Mouse (Mus musculus): ENCODE measurements at regions not wholly inside any gene's neighbourhood (a gene's known extent, or its start where the extent isn't known, plus 50 kb on each side); places are given as distances from the start of the nearest gene placed in this dataset.

- TF ChIP-seq CTCF (IDR thresholded peaks at IDR 0.05; ENCODE audit: control insufficient read depth, insufficient read depth, low read length) (no peak), POLR2A (IDR thresholded peaks at IDR 0.05; ENCODE audit: borderline replicate concordance, control insufficient read depth, low read depth, low read length) (no peak)
- Histone ChIP-seq H3K27ac (ENCODE audit: control insufficient read depth, insufficient read depth, low read depth, low read length, poor library complexity) (no peak overlapping the region), H3K4me3 (replicated peaks; ENCODE audit: control insufficient read depth, low read depth, low read length) (no peak overlapping the region), H3K4me1 (ENCODE audit: control insufficient read depth, insufficient read depth, low read length) (peaks cover 1% of the 10 kb centered on the region; the same call in 1 of the 2 replicates)
- 50% methylated on average over 4 of the region's 4 CpGs for WGBS
Observed at GRCm38 (mm10) chrX:167105354-167105753, 103.8 kb downstream of the Tmsb4x start.

- H3K27ac ChIP-seq (ENCODE audit: control insufficient read depth, insufficient read depth, low read depth, low read length, poor library complexity): peak overlapping the region; percentile 79; the same call in 1 of the 2 replicates
- H3K4me1 ChIP-seq (ENCODE audit: control insufficient read depth, insufficient read depth, low read length): peaks cover 1% of the 10 kb centered on the region; the same call in 1 of the 2 replicates
- WGBS: 32% methylated on average over 4 of the region's 4 CpGs
- TF ChIP-seq CTCF (IDR thresholded peaks at IDR 0.05; ENCODE audit: control insufficient read depth, insufficient read depth, low read length) (no peak), POLR2A (IDR thresholded peaks at IDR 0.05; ENCODE audit: borderline replicate concordance, control insufficient read depth, low read depth, low read length) (no peak)
- no peak overlapping the region for H3K4me3 ChIP-seq (replicated peaks; ENCODE audit: control insufficient read depth, low read depth, low read length)
Observed at GRCm38 (mm10) chrX:167104247-167104621, 104.9 kb downstream of the Tmsb4x start.

- WGBS: 37% methylated on average over 12 of the region's 12 CpGs
- H3K27ac ChIP-seq (ENCODE audit: control insufficient read depth, insufficient read depth, low read depth, low read length, poor library complexity): peak overlapping the region; percentile 79
- TF ChIP-seq CTCF (IDR thresholded peaks at IDR 0.05; ENCODE audit: control insufficient read depth, insufficient read depth, low read length): no peak
- TF ChIP-seq POLR2A (IDR thresholded peaks at IDR 0.05; ENCODE audit: borderline replicate concordance, control insufficient read depth, low read depth, low read length): no peak
Observed at GRCm38 (mm10) chrX:167103501-167104246, 105.4 kb downstream of the Tmsb4x start.

GRCm38 (mm10) chrX:167101929-167102328 is 107.2 kb downstream of the Tmsb4x start:
- H3K4me3 ChIP-seq (replicated peaks; ENCODE audit: control insufficient read depth, low read depth, low read length): no peak overlapping the region
- WGBS: 12% methylated on average over 2 of the region's 2 CpGs
- H3K4me1 ChIP-seq (ENCODE audit: control insufficient read depth, insufficient read depth, low read length): peaks cover 1% of the 10 kb centered on the region; the same call in 1 of the 2 replicates
- no peak for TF ChIP-seq CTCF (IDR thresholded peaks at IDR 0.05; ENCODE audit: control insufficient read depth, insufficient read depth, low read length)
- H3K27ac ChIP-seq (ENCODE audit: control insufficient read depth, insufficient read depth, low read depth, low read length, poor library complexity): peak overlapping the region; percentile 43; the same call in 1 of the 2 replicates

More at GRCm38 (mm10) chrX:167103501-167104246, 105.4 kb downstream of the Tmsb4x start:
- Histone ChIP-seq H3K4me3 (replicated peaks; ENCODE audit: control insufficient read depth, low read depth, low read length) (no peak overlapping the region), H3K4me1 (ENCODE audit: control insufficient read depth, insufficient read depth, low read length) (peaks cover 1% of the 10 kb centered on the region; the same call in 1 of the 2 replicates)

- Histone ChIP-seq H3K27ac (ENCODE audit: control insufficient read depth, insufficient read depth, low read depth, low read length, poor library complexity) (no peak overlapping the region), H3K4me1 (ENCODE audit: control insufficient read depth, insufficient read depth, low read length) (peaks cover 1% of the 10 kb centered on the region; the same call in 1 of the 2 replicates), H3K4me3 (replicated peaks; ENCODE audit: control insufficient read depth, low read depth, low read length) (no peak overlapping the region)
- TF ChIP-seq POLR2A (IDR thresholded peaks at IDR 0.05; ENCODE audit: borderline replicate concordance, control insufficient read depth, low read depth, low read length) (no peak), CTCF (IDR thresholded peaks at IDR 0.05; ENCODE audit: control insufficient read depth, insufficient read depth, low read length) (no peak)
- 65% methylated on average over 6 of the region's 6 CpGs for WGBS
Observed at GRCm38 (mm10) chrX:167099411-167099810, 109.7 kb downstream of the Tmsb4x start.

GRCm38 (mm10) chrX:167098914-167099313 is 110.2 kb downstream of the Tmsb4x start:
- WGBS: 73% methylated on average over 3 of the region's 3 CpGs
- H3K4me3 ChIP-seq (replicated peaks; ENCODE audit: control insufficient read depth, low read depth, low read length): no peak overlapping the region
- peaks cover 1% of the 10 kb centered on the region; the same call in 1 of the 2 replicates for H3K4me1 ChIP-seq (ENCODE audit: control insufficient read depth, insufficient read depth, low read length)

GRCm38 (mm10) chrX:167091841-167092240 is 117.3 kb downstream of the Tmsb4x start:
- no peak overlapping the region for H3K4me3 ChIP-seq (replicated peaks; ENCODE audit: control insufficient read depth, low read depth, low read length)
- no peaks in the 10 kb centered on the region; the same call in 1 of the 2 replicates for H3K4me1 ChIP-seq (ENCODE audit: control insufficient read depth, insufficient read depth, low read length)
- WGBS: 5% methylated on average over 1 of the region's 1 CpGs
- TF ChIP-seq POLR2A (IDR thresholded peaks at IDR 0.05; ENCODE audit: borderline replicate concordance, control insufficient read depth, low read depth, low read length) (no peak), CTCF (IDR thresholded peaks at IDR 0.05; ENCODE audit: control insufficient read depth, insufficient read depth, low read length) (no peak)
- no peak overlapping the region for H3K27ac ChIP-seq (ENCODE audit: control insufficient read depth, insufficient read depth, low read depth, low read length, poor library complexity)

More at GRCm38 (mm10) chrX:167098914-167099313, 110.2 kb downstream of the Tmsb4x start:
- TF ChIP-seq CTCF (IDR thresholded peaks at IDR 0.05; ENCODE audit: control insufficient read depth, insufficient read depth, low read length) (no peak), POLR2A (IDR thresholded peaks at IDR 0.05; ENCODE audit: borderline replicate concordance, control insufficient read depth, low read depth, low read length) (no peak)
- H3K27ac ChIP-seq (ENCODE audit: control insufficient read depth, insufficient read depth, low read depth, low read length, poor library complexity): no peak overlapping the region

- WGBS: 19% methylated on average over 3 of the region's 3 CpGs
- Histone ChIP-seq H3K27ac (ENCODE audit: control insufficient read depth, insufficient read depth, low read depth, low read length, poor library complexity) (no peak overlapping the region; the same call in 1 of the 2 replicates), H3K4me1 (ENCODE audit: control insufficient read depth, insufficient read depth, low read length) (no peaks in the 10 kb centered on the region; the same call in 1 of the 2 replicates), H3K4me3 (replicated peaks; ENCODE audit: control insufficient read depth, low read depth, low read length) (no peak overlapping the region)
- TF ChIP-seq POLR2A (IDR thresholded peaks at IDR 0.05; ENCODE audit: borderline replicate concordance, control insufficient read depth, low read depth, low read length) (no peak), CTCF (IDR thresholded peaks at IDR 0.05; ENCODE audit: control insufficient read depth, insufficient read depth, low read length) (no peak)
Observed at GRCm38 (mm10) chrX:167088930-167089329, 120.2 kb downstream of the Tmsb4x start.
